Mouse (Mus musculus) hindbrain, embryonic 14.5 days (tissue): ENCODE data around the gene Ankrd52. TPM values are rescaled to one million over a fixed set of nuclear protein-coding genes. Genes with fewer than 3 reads are reported as not detected.

ENCODE experiments used
- ATAC-seq: fragments of 200-750 bp; cut with Nextera tagmentation; 2 replicates; pipeline ENCODE4 v1.8.0; 2017; ENCODE audit warnings: moderate number of reproducible peaks, mild to moderate bottlenecking, moderate TSS enrichment, moderate library complexity; ENCODE audit not compliant: low FRiP score
- DNase-seq: peaks from one replicate; pipeline ENCODE4 v3.0.0-alpha.2; 2015; ENCODE audit warnings: low spot score
- H3K27ac ChIP-seq: fragments of 300-500 bp; sonication (generic); 2 replicates; pipeline ENCODE4 v1.5.1; 2014; ENCODE audit warnings: mild to moderate bottlenecking, moderate library complexity
- H3K27me3 ChIP-seq: fragments of 300-500 bp; sonication (generic); 2 replicates; pipeline ENCODE4 v1.6.1; 2014; ENCODE audit warnings: mild to moderate bottlenecking, low read length, mixed read lengths; ENCODE audit not compliant: control insufficient read depth, insufficient read depth
- H3K36me3 ChIP-seq: fragments of 300-500 bp; sonication (generic); replicated peaks from 2 replicates; pipeline ENCODE4 v1.6.1; 2014; ENCODE audit not compliant: control insufficient read depth, insufficient read depth
- H3K4me1 ChIP-seq: fragments of 300-500 bp; sonication (generic); replicated peaks from 2 replicates; pipeline ENCODE4 v1.6.1; 2014; ENCODE audit warnings: antibody characterized with exemption, low read length, mixed read lengths; ENCODE audit not compliant: control insufficient read depth, insufficient read depth
- H3K4me2 ChIP-seq: fragments of 300-500 bp; sonication (generic); replicated peaks from 2 replicates; pipeline ENCODE4 v1.6.1; 2014; ENCODE audit warnings: mild to moderate bottlenecking, moderate library complexity
- H3K4me3 ChIP-seq: fragments of 300-500 bp; sonication (generic); replicated peaks from 2 replicates; pipeline ENCODE4 v1.5.1; 2014; ENCODE audit warnings: mild to moderate bottlenecking, low read length
- H3K9ac ChIP-seq: fragments of 300-500 bp; sonication (generic); 2 replicates; pipeline ENCODE4 v1.6.1; 2014
- H3K9me3 ChIP-seq: fragments of 300-500 bp; sonication (generic); 2 replicates; pipeline ENCODE4 v1.6.1; 2016; ENCODE audit warnings: low read length; ENCODE audit not compliant: control insufficient read depth
- whole genome bisulfite sequencing: fragments of 180-500 bp; shearing (Covaris S2); extraction: QIAGEN DNeasy Blood & Tissue Kit; methylation state at CpG from one replicate; pipeline ENCODE4 v1.1.7; 2014; 5-methylcytosine and 5-hydroxymethylcytosine counted together
- polyA plus RNA-seq: library from polyadenylated mRNA; unstranded; fragments of >200 nt; fragmentation: Nextera tagmentation; extraction: Ambion mirVana; gene quantifications from 2 replicates; pipeline ENCODE4 v1.2.1, GENCODE M21; 2014

Ankrd52 gene
- polyA plus RNA-seq, 1 experiment from 2014 or later = 13.0 TPM

- Histone ChIP-seq H3K36me3 (peaks cover 28% of the 10 kb centered on the region), H3K27ac (peak overlapping the region; percentile 96), H3K4me3 (peak overlapping the region; percentile 68), H3K27me3 (no peaks in the 10 kb centered on the region), H3K9ac (peak overlapping the region; percentile 76), H3K4me2 (peak overlapping the region; percentile 61), H3K9me3 (no peaks in the 10 kb centered on the region), H3K4me1 (peaks cover 15% of the 10 kb centered on the region)
- WGBS = 16% methylated on average over 19 of the region's 19 CpGs
- DNase-seq = peak; percentile 31
- ATAC-seq = no peak
Observed at GRCm38 (mm10) chr10:128367899-128368401, 9.0 kb upstream of the Ankrd52 start.

GRCm38 (mm10) chr10:128368402-128369217, 8.3 kb upstream of the Ankrd52 start, which contains the start of gene Coq10a:
Coq10a (minus strand) TSS chr10:128368997.
- H3K4me1 ChIP-seq = peaks cover 15% of the 10 kb centered on the region
- H3K36me3 ChIP-seq = peaks cover 21% of the 10 kb centered on the region
- peak; percentile 94 for ATAC-seq
- no peaks in the 10 kb centered on the region for H3K27me3 ChIP-seq
- H3K4me3 ChIP-seq = peak within 1 kb of the TSS; percentile 68
- H3K27ac ChIP-seq = peak within 1 kb of the TSS; percentile 96
- H3K4me2 ChIP-seq = peak within 1 kb of the TSS; percentile 61
- 0% methylated on average over 75 of the region's 87 CpGs for WGBS
- peak; percentile 88 for DNase-seq
- H3K9me3 ChIP-seq = no peaks in the 10 kb centered on the region
- H3K9ac ChIP-seq = peak within 1 kb of the TSS; percentile 76

DNA sequence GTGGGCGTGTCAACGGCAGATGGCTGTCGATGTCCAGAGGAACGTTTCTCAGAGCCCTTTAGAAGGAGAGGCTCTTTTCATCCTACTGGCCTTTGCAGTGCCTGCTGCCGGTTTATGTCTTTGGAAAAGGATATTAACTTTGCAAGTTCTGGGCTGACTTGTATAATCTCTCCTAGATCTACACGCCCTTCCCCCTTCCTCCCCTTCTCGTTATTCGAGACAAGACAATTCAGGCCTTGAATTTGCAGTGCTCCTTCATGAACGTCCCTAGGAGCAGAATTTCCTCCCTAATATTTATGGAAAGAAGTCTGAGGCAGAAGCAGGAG, 7.7 kb upstream of the Ankrd52 start:
- Histone ChIP-seq H3K9ac (peak overlapping the region; percentile 76), H3K9me3 (no peaks in the 10 kb centered on the region), H3K4me2 (peak overlapping the region; percentile 61), H3K36me3 (peaks cover 17% of the 10 kb centered on the region), H3K27ac (peak overlapping the region; percentile 96), H3K4me1 (peaks cover 15% of the 10 kb centered on the region), H3K27me3 (no peaks in the 10 kb centered on the region), H3K4me3 (peak overlapping the region; percentile 68)
- ATAC-seq = no peak
- 2% methylated on average over 9 of the region's 9 CpGs for WGBS
- DNase-seq = no peak

GRCm38 (mm10) chr10:128369599-128369998, 7.3 kb upstream of the Ankrd52 start:
- Histone ChIP-seq H3K4me2 (peak overlapping the region; percentile 61), H3K27me3 (no peaks in the 10 kb centered on the region), H3K36me3 (peaks cover 12% of the 10 kb centered on the region; the same call in 1 of the 2 replicates), H3K4me3 (peak overlapping the region; percentile 68), H3K27ac (peak overlapping the region; percentile 96), H3K4me1 (peaks cover 15% of the 10 kb centered on the region), H3K9me3 (no peaks in the 10 kb centered on the region), H3K9ac (peak overlapping the region; percentile 76)
- DNase-seq (no peak), ATAC-seq (no peak)
- WGBS = 80% methylated on average over 6 of the region's 6 CpGs

DNA sequence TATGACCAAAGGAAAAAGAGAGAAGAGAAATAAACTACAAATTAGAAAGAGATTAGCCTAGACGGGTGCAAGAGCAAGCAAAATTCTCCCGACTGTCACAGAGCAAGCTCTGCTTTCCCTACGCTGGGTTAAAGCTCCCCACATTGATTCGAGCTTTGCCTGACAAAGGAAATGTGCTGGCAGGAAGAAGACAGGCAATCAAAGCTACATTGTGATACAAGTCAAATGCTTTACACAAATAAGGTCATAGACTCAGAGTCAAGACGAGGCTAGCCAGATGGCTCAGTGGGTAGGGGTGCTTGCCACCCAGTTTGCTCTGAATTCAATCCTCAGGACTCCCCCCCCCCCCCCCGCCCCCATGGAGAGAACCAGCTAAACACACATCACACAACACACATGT, 6.9 kb upstream of the Ankrd52 start:
- H3K4me1 ChIP-seq = peaks cover 15% of the 10 kb centered on the region
- 57% methylated on average over 5 of the region's 6 CpGs for WGBS
- peaks cover 8% of the 10 kb centered on the region; the same call in 1 of the 2 replicates for H3K36me3 ChIP-seq
- DNase-seq = no peak
- H3K27me3 ChIP-seq = no peaks in the 10 kb centered on the region
- no peaks in the 10 kb centered on the region for H3K9me3 ChIP-seq
- no peak overlapping the region for H3K4me2 ChIP-seq
- no peak for ATAC-seq
- H3K27ac ChIP-seq = no peak overlapping the region; the same call in 1 of the 2 replicates
- H3K4me3 ChIP-seq = no peak overlapping the region
- H3K9ac ChIP-seq = no peak overlapping the region

GRCm38 (mm10) chr10:128370601-128371000, 6.3 kb upstream of the Ankrd52 start:
- H3K27ac ChIP-seq = no peak overlapping the region
- no peaks in the 10 kb centered on the region for H3K9me3 ChIP-seq
- peaks cover 15% of the 10 kb centered on the region for H3K4me1 ChIP-seq
- H3K27me3 ChIP-seq = no peaks in the 10 kb centered on the region
- 62% methylated on average over 4 of the region's 4 CpGs for WGBS
- H3K4me2 ChIP-seq = no peak overlapping the region
- DNase-seq = no peak
- no peak overlapping the region for H3K9ac ChIP-seq
- ATAC-seq = no peak
- H3K36me3 ChIP-seq = 0 out of 2 replicates have a peak, but pooled peaks cover 4% of the 10 kb centered on the region
- H3K4me3 ChIP-seq = no peak overlapping the region

GRCm38 (mm10) chr10:128372142-128372541, 4.8 kb upstream of the Ankrd52 start:
- 82% methylated on average over 5 of the region's 5 CpGs for WGBS
- H3K4me1 ChIP-seq = peaks cover 22% of the 10 kb centered on the region
- no peak for ATAC-seq

DNA sequence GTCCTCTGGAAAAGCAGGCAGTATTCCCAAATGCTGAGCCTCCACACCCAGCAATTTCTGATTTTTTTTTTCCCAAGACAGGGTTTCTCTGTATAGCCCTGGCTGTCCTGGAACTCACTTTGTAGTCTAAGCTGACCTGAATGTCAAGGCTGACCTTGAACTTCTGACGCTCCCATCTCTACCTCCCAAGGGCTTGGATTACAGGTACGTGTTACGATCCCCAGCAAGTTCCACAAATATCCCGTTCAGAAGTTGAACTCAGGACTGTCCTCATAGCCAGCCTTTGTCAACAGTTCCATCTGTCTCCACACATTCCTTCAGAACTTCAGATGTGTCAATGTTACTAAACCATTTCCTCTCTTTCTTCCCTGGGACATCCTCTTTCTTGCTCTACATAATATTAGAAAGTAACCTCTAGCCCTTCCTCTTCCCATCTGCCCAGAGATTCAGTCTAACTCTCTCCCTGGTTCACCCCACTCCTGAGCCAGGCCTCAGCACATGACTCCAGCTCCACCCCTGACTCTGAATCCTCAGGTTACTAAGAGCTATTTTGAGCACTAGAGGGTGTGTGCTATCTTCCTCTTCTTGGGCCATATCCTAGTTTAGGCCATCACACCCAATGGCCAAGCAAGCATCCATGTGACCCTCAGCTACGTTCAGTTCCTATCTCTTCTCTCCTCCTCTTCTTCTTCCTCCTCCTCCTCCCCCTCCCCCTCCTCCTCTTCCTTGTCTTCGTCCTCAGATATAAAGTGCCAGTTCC, 3.7 kb upstream of the Ankrd52 start:
- Histone ChIP-seq H3K36me3 (peaks cover under 1% of the 10 kb centered on the region; the same call in 1 of the 2 replicates), H3K9me3 (no peaks in the 10 kb centered on the region), H3K27me3 (no peaks in the 10 kb centered on the region), H3K4me2 (no peak overlapping the region), H3K4me3 (no peak overlapping the region), H3K27ac (no peak overlapping the region), H3K9ac (no peak overlapping the region), H3K4me1 (peaks cover 18% of the 10 kb centered on the region)
- ATAC-seq (no peak), DNase-seq (no peak)
- 85% methylated on average over 6 of the region's 6 CpGs for WGBS

More at GRCm38 (mm10) chr10:128372142-128372541, 4.8 kb upstream of the Ankrd52 start:
- Histone ChIP-seq H3K27ac (no peak overlapping the region), H3K4me2 (no peak overlapping the region), H3K27me3 (no peaks in the 10 kb centered on the region), H3K9me3 (no peaks in the 10 kb centered on the region), H3K9ac (no peak overlapping the region), H3K4me3 (no peak overlapping the region), H3K36me3 (no peaks in the 10 kb centered on the region)
- no peak for DNase-seq

GRCm38 (mm10) chr10:128374393-128374792, 2.5 kb upstream of the Ankrd52 start:
- Histone ChIP-seq H3K36me3 (peaks cover 13% of the 10 kb centered on the region), H3K4me1 (peaks cover 28% of the 10 kb centered on the region), H3K9me3 (no peaks in the 10 kb centered on the region), H3K4me2 (no peak overlapping the region), H3K4me3 (no peak overlapping the region), H3K27ac (no peak overlapping the region), H3K27me3 (no peaks in the 10 kb centered on the region), H3K9ac (no peak overlapping the region)
- DNase-seq = no peak
- WGBS = 78% methylated on average over 6 of the region's 6 CpGs
- ATAC-seq = no peak
